Mouse (Mus musculus) embryonic facial prominence, embryonic 14.5 days (tissue): ENCODE measurements at regions not wholly inside any gene's neighbourhood (a gene's known extent, or its start where the extent isn't known, plus 50 kb on each side); places are given as distances from the start of the nearest gene placed in this dataset.

Source experiments
- ATAC-seq: fragments of 200-750 bp; cut with Nextera tagmentation; 2 replicates; pipeline ENCODE4 v1.8.0; 2017; ENCODE audit warnings: low read depth, moderate number of reproducible peaks, moderate TSS enrichment
- DNase-seq: peaks from one replicate; pipeline ENCODE4 v3.0.0-alpha.2; 2015; ENCODE audit warnings: low spot score
- H3K27ac ChIP-seq: fragments of 300-500 bp; sonication (generic); replicated peaks from 2 replicates; pipeline ENCODE4 v1.5.1; 2014; ENCODE audit warnings: low read depth, mild to moderate bottlenecking, low read length, moderate library complexity
- H3K27me3 ChIP-seq: fragments of 300-500 bp; sonication (generic); replicated peaks from 2 replicates; pipeline ENCODE4 v1.6.1; 2014; ENCODE audit warnings: low read length; ENCODE audit not compliant: control insufficient read depth, insufficient read depth
- H3K36me3 ChIP-seq: fragments of 300-500 bp; sonication (generic); 2 replicates; pipeline ENCODE4 v1.6.1; 2014; ENCODE audit warnings: low read length, mixed read lengths; ENCODE audit not compliant: control insufficient read depth, insufficient read depth
- H3K4me1 ChIP-seq: fragments of 300-500 bp; sonication (generic); 2 replicates; pipeline ENCODE4 v1.6.1; 2014; ENCODE audit warnings: antibody characterized with exemption, low read length; ENCODE audit not compliant: control insufficient read depth, insufficient read depth
- H3K4me2 ChIP-seq: fragments of 300-500 bp; sonication (generic); 2 replicates; pipeline ENCODE4 v1.6.1; 2014; ENCODE audit warnings: low read depth, mild to moderate bottlenecking, low read length, moderate library complexity, mixed read lengths
- H3K4me3 ChIP-seq: fragments of 300-500 bp; sonication (generic); 2 replicates; pipeline ENCODE4 v1.5.1; 2014; ENCODE audit warnings: low read depth, mild to moderate bottlenecking, low read length
- H3K9ac ChIP-seq: fragments of 300-500 bp; sonication (generic); 2 replicates; pipeline ENCODE4 v1.6.1; 2014; ENCODE audit warnings: low read depth, mild to moderate bottlenecking, low read length, moderate library complexity, mixed read lengths
- H3K9me3 ChIP-seq: fragments of 300-500 bp; sonication (generic); 2 replicates; pipeline ENCODE4 v1.6.1; 2016; ENCODE audit warnings: low read length; ENCODE audit not compliant: control insufficient read depth
- WGBS: fragments of 180-500 bp; shearing (Covaris S2); extraction: QIAGEN DNeasy Blood & Tissue Kit; methylation state at CpG from one replicate; pipeline ENCODE4 v1.1.7; 2014; 5-methylcytosine and 5-hydroxymethylcytosine counted together

GRCm38 (mm10) chr6:31287686-31288085 is 110.8 kb upstream of the Mkln1 start:
- Histone ChIP-seq H3K27me3 (no peaks in the 10 kb centered on the region), H3K4me2 (no peak overlapping the region), H3K9ac (no peak overlapping the region), H3K9me3 (no peaks in the 10 kb centered on the region), H3K4me3 (no peak overlapping the region), H3K36me3 (no peaks in the 10 kb centered on the region), H3K27ac (no peak overlapping the region), H3K4me1 (peaks cover 10% of the 10 kb centered on the region; the same call in 1 of the 2 replicates)
- ATAC-seq (no peak), DNase-seq (no peak)
- 45% methylated on average over 7 of the region's 7 CpGs for WGBS

GRCm38 (mm10) chr6:31288421-31289233 is 109.9 kb upstream of the Mkln1 start:
- Histone ChIP-seq H3K4me3 (no peak overlapping the region), H3K9ac (no peak overlapping the region), H3K27me3 (no peaks in the 10 kb centered on the region), H3K9me3 (no peaks in the 10 kb centered on the region), H3K4me1 (peaks cover 10% of the 10 kb centered on the region; the same call in 1 of the 2 replicates), H3K4me2 (peak overlapping the region; percentile 3; the same call in 1 of the 2 replicates), H3K36me3 (no peaks in the 10 kb centered on the region), H3K27ac (no peak overlapping the region)
- WGBS: 31% methylated on average over 14 of the region's 14 CpGs
- ATAC-seq (no peak), DNase-seq (peak; percentile 48)

GRCm38 (mm10) chr6:31289234-31289486 is 109.4 kb upstream of the Mkln1 start:
- DNase-seq: no peak
- no peak for ATAC-seq
- Histone ChIP-seq H3K27me3 (no peaks in the 10 kb centered on the region), H3K4me2 (no peak overlapping the region), H3K4me3 (no peak overlapping the region), H3K36me3 (no peaks in the 10 kb centered on the region), H3K27ac (no peak overlapping the region), H3K4me1 (peaks cover 10% of the 10 kb centered on the region; the same call in 1 of the 2 replicates), H3K9ac (no peak overlapping the region), H3K9me3 (no peaks in the 10 kb centered on the region)
- whole genome bisulfite sequencing: 89% methylated on average over 4 of the region's 4 CpGs

DNA sequence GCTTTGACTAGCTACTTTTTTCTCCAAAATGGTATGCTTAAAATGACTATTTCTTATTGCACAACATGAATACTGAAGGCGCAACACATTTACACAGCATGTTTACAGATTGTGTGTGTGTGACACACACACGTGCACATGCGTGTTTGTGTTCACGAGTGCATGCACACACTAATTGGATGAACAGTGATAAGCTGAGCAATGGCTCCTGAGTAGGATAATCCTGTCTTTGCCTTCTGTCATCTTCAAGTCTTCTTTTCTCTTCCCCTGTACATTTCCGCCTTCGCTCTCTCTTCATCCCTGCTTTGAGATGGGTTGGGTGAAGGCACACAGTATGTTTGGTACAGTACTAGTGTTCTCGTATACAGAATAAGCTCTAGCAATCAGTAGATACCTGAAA is 106.5 kb upstream of the Mkln1 start:
- Histone ChIP-seq H3K27me3 (no peaks in the 10 kb centered on the region), H3K27ac (no peak overlapping the region), H3K4me3 (no peak overlapping the region), H3K9ac (no peak overlapping the region), H3K4me1 (peaks cover 10% of the 10 kb centered on the region; the same call in 1 of the 2 replicates), H3K36me3 (no peaks in the 10 kb centered on the region), H3K4me2 (no peak overlapping the region), H3K9me3 (no peaks in the 10 kb centered on the region)
- WGBS: 95% methylated on average over 7 of the region's 7 CpGs
- DNase-seq (no peak), ATAC-seq (no peak)

- ATAC-seq (no peak), DNase-seq (peak; percentile 41)
- WGBS: 49% methylated on average over 7 of the region's 7 CpGs
- H3K27ac ChIP-seq: no peak overlapping the region
- no peak overlapping the region for H3K4me3 ChIP-seq
- H3K9ac ChIP-seq: no peak overlapping the region
- no peaks in the 10 kb centered on the region for H3K36me3 ChIP-seq
- no peaks in the 10 kb centered on the region for H3K9me3 ChIP-seq
- H3K4me1 ChIP-seq: peaks cover 6% of the 10 kb centered on the region; the same call in 1 of the 2 replicates
- no peak overlapping the region for H3K4me2 ChIP-seq
- no peaks in the 10 kb centered on the region for H3K27me3 ChIP-seq
Measured at GRCm38 (mm10) chr6:31293008-31293407, 105.5 kb upstream of the Mkln1 start.

GRCm38 (mm10) chr6:31299395-31299794 is 99.1 kb upstream of the Mkln1 start:
- Histone ChIP-seq H3K27ac (no peak overlapping the region), H3K4me2 (no peak overlapping the region), H3K27me3 (no peaks in the 10 kb centered on the region), H3K9me3 (no peaks in the 10 kb centered on the region), H3K4me1 (no peaks in the 10 kb centered on the region), H3K36me3 (no peaks in the 10 kb centered on the region), H3K9ac (no peak overlapping the region), H3K4me3 (no peak overlapping the region)
- ATAC-seq: no peak
- DNase-seq: no peak
- 90% methylated on average over 7 of the region's 7 CpGs for WGBS

GRCm38 (mm10) chr6:31305736-31306135 is 92.8 kb upstream of the Mkln1 start:
- ATAC-seq (no peak), DNase-seq (no peak)
- 61% methylated on average over 5 of the region's 5 CpGs for WGBS
- H3K27ac ChIP-seq: no peak overlapping the region
- no peaks in the 10 kb centered on the region for H3K9me3 ChIP-seq
- H3K9ac ChIP-seq: no peak overlapping the region
- no peak overlapping the region for H3K4me2 ChIP-seq
- no peaks in the 10 kb centered on the region for H3K36me3 ChIP-seq
- no peaks in the 10 kb centered on the region for H3K27me3 ChIP-seq
- no peaks in the 10 kb centered on the region for H3K4me1 ChIP-seq
- H3K4me3 ChIP-seq: no peak overlapping the region

GRCm38 (mm10) chr6:31307047-31307633 is 91.4 kb upstream of the Mkln1 start:
- no peak overlapping the region for H3K4me3 ChIP-seq
- H3K4me1 ChIP-seq: no peaks in the 10 kb centered on the region
- 58% methylated on average over 5 of the region's 5 CpGs for WGBS
- no peak overlapping the region for H3K27ac ChIP-seq
- no peak overlapping the region for H3K9ac ChIP-seq
- H3K36me3 ChIP-seq: no peaks in the 10 kb centered on the region
- no peak overlapping the region for H3K4me2 ChIP-seq
- no peaks in the 10 kb centered on the region for H3K27me3 ChIP-seq
- ATAC-seq (no peak), DNase-seq (peak; percentile 52)
- H3K9me3 ChIP-seq: no peaks in the 10 kb centered on the region

DNA sequence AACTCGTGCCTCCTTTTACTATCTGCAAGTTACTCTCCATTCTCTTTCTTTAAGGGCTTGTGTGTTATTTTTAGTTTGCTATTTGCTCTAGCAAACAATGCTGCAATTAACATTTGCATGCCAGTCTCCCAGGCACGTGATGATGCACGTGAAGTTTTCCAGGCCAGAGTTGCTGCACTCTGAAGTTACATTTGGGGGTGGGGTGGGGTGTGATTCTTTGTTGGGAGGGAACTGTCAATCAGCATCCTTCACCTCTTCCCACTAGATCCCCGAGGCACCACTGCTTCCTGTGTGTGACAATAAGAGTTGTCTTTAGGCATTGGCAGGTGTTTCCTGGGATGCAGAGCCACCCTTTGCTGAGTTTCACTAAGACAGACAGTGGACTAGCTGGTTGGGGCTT is 90.6 kb upstream of the Mkln1 start:
- Histone ChIP-seq H3K4me2 (no peak overlapping the region), H3K27ac (no peak overlapping the region), H3K9me3 (no peaks in the 10 kb centered on the region), H3K27me3 (no peaks in the 10 kb centered on the region), H3K36me3 (no peaks in the 10 kb centered on the region), H3K9ac (no peak overlapping the region), H3K4me1 (no peaks in the 10 kb centered on the region), H3K4me3 (no peak overlapping the region)
- WGBS: 23% methylated on average over 4 of the region's 4 CpGs
- ATAC-seq (no peak), DNase-seq (no peak)
